Mouse (Mus musculus): ENCODE data around the gene Myo1d. TPM values are rescaled to one million over a fixed set of nuclear protein-coding genes. Genes with fewer than 3 reads are reported as not detected.

Myo1d gene
- polyA plus RNA-seq, 1 experiment from 2014 or later, result 80.9 TPM

DNA sequence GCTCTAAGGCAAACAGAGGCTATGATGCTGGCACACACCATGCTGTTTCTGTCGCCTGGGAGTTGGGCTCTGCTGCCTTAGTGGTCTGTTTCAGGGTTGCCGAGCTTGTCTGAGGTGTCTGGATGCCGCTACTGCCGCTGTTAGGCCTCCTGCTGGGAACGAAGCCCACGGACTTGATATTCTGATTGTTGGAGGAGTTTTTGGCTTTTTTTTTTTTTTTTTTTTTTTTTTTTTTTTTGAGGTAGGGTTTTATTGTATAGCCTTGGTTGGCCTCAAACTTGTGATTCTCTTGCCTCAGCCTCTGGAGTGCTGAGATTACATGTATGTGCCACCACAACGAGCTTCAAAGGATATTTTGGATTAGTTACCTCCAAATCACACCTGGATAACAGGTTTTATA lies 106.8 kb downstream of the Myo1d start:
- Histone ChIP-seq H3K27ac (ENCODE audit: low read length) (no peak overlapping the region), H3K9me3 (ENCODE audit: control insufficient read depth, low read length) (no peaks in the 10 kb centered on the region), H3K4me1 (ENCODE audit: control insufficient read depth, insufficient read depth, low read length) (no peaks in the 10 kb centered on the region), H3K27me3 (replicated peaks; ENCODE audit: control insufficient read depth, insufficient read depth, low read length) (no peaks in the 10 kb centered on the region), H3K9ac (ENCODE audit: low read depth, low read length) (no peak overlapping the region), H3K4me2 (ENCODE audit: low read depth, low read length) (no peak overlapping the region), H3K36me3 (ENCODE audit: control insufficient read depth, insufficient read depth, low read length) (peaks cover 5% of the 10 kb centered on the region; the same call in 1 of the 2 replicates), H3K4me3 (ENCODE audit: low read length) (no peak overlapping the region)
- 58% methylated on average over 7 of the region's 7 CpGs for WGBS
- ATAC-seq, result no peak

DNA sequence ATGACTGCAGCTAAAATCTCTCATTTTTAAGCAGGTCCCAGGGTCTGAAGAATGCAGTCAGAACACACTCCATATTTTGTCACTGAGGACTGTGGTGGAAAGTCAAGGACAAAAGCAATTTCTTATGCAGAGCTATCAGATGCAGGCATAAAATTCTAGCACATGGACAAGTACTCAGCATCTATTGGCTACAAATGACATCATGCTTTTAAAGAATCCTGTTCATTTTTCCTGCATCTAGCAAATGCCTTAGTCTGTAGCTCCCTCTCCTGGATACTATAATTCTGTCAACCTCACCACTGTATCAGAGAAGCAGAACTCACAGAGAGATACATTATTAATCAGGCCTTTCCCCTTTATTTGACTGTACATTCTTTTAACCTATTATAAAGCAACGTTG lies 109.4 kb downstream of the Myo1d start:
- peak; percentile 28; the same call in 1 of the 2 replicates for ATAC-seq
- Histone ChIP-seq H3K36me3 (ENCODE audit: control insufficient read depth, insufficient read depth, low read length) (peaks cover 5% of the 10 kb centered on the region; the same call in 1 of the 2 replicates), H3K27ac (ENCODE audit: low read length) (no peak overlapping the region), H3K4me2 (ENCODE audit: low read depth, low read length) (no peak overlapping the region), H3K9me3 (ENCODE audit: control insufficient read depth, low read length) (no peaks in the 10 kb centered on the region), H3K9ac (ENCODE audit: low read depth, low read length) (no peak overlapping the region), H3K4me3 (ENCODE audit: low read length) (no peak overlapping the region), H3K4me1 (ENCODE audit: control insufficient read depth, insufficient read depth, low read length) (no peaks in the 10 kb centered on the region), H3K27me3 (replicated peaks; ENCODE audit: control insufficient read depth, insufficient read depth, low read length) (no peaks in the 10 kb centered on the region)
- WGBS, result 23% methylated on average over 1 of the region's 1 CpGs

GRCm38 (mm10) chr11:80669934-80670333 lies 109.9 kb downstream of the Myo1d start:
- no peak overlapping the region for H3K4me2 ChIP-seq (ENCODE audit: low read depth, low read length)
- no peaks in the 10 kb centered on the region for H3K4me1 ChIP-seq (ENCODE audit: control insufficient read depth, insufficient read depth, low read length)
- no peaks in the 10 kb centered on the region for H3K27me3 ChIP-seq (replicated peaks; ENCODE audit: control insufficient read depth, insufficient read depth, low read length)
- H3K36me3 ChIP-seq (ENCODE audit: control insufficient read depth, insufficient read depth, low read length), result peaks cover 5% of the 10 kb centered on the region; the same call in 1 of the 2 replicates
- no peak overlapping the region for H3K9ac ChIP-seq (ENCODE audit: low read depth, low read length)
- ATAC-seq, result no peak
- H3K27ac ChIP-seq (ENCODE audit: low read length), result no peak overlapping the region
- WGBS, result 70% methylated on average over 4 of the region's 4 CpGs
- H3K4me3 ChIP-seq (ENCODE audit: low read length), result no peak overlapping the region
- no peaks in the 10 kb centered on the region for H3K9me3 ChIP-seq (ENCODE audit: control insufficient read depth, low read length)

- no peak overlapping the region for H3K4me3 ChIP-seq (ENCODE audit: low read length)
- no peaks in the 10 kb centered on the region for H3K27me3 ChIP-seq (replicated peaks; ENCODE audit: control insufficient read depth, insufficient read depth, low read length)
- no peak overlapping the region for H3K9ac ChIP-seq (ENCODE audit: low read depth, low read length)
- H3K9me3 ChIP-seq (ENCODE audit: control insufficient read depth, low read length), result no peaks in the 10 kb centered on the region
- no peak overlapping the region for H3K4me2 ChIP-seq (ENCODE audit: low read depth, low read length)
- H3K4me1 ChIP-seq (ENCODE audit: control insufficient read depth, insufficient read depth, low read length), result no peaks in the 10 kb centered on the region
- H3K36me3 ChIP-seq (ENCODE audit: control insufficient read depth, insufficient read depth, low read length), result no peaks in the 10 kb centered on the region
- no peak overlapping the region for H3K27ac ChIP-seq (ENCODE audit: low read length)
- WGBS, result 88% methylated on average over 8 of the region's 8 CpGs
- no peak for ATAC-seq
Measured at GRCm38 (mm10) chr11:80666211-80666610, 113.6 kb downstream of the Myo1d start.

- Histone ChIP-seq H3K9me3 (ENCODE audit: control insufficient read depth, low read length) (no peaks in the 10 kb centered on the region), H3K4me1 (ENCODE audit: control insufficient read depth, insufficient read depth, low read length) (no peaks in the 10 kb centered on the region), H3K4me2 (ENCODE audit: low read depth, low read length) (no peak overlapping the region), H3K27ac (ENCODE audit: low read length) (no peak overlapping the region), H3K27me3 (replicated peaks; ENCODE audit: control insufficient read depth, insufficient read depth, low read length) (no peaks in the 10 kb centered on the region), H3K4me3 (ENCODE audit: low read length) (no peak overlapping the region), H3K36me3 (ENCODE audit: control insufficient read depth, insufficient read depth, low read length) (no peaks in the 10 kb centered on the region), H3K9ac (ENCODE audit: low read depth, low read length) (no peak overlapping the region)
- no peak for ATAC-seq
- 84% methylated on average over 3 of the region's 3 CpGs for WGBS
Measured at GRCm38 (mm10) chr11:80664261-80664660, 115.6 kb downstream of the Myo1d start.

GRCm38 (mm10) chr11:80645111-80645510 lies 134.7 kb downstream of the Myo1d start:
- Histone ChIP-seq H3K4me2 (ENCODE audit: low read depth, low read length) (no peak overlapping the region), H3K27ac (ENCODE audit: low read length) (no peak overlapping the region), H3K9me3 (ENCODE audit: control insufficient read depth, low read length) (no peaks in the 10 kb centered on the region), H3K27me3 (replicated peaks; ENCODE audit: control insufficient read depth, insufficient read depth, low read length) (no peaks in the 10 kb centered on the region), H3K4me1 (ENCODE audit: control insufficient read depth, insufficient read depth, low read length) (no peaks in the 10 kb centered on the region), H3K36me3 (ENCODE audit: control insufficient read depth, insufficient read depth, low read length) (no peaks in the 10 kb centered on the region), H3K4me3 (ENCODE audit: low read length) (no peak overlapping the region), H3K9ac (ENCODE audit: low read depth, low read length) (no peak overlapping the region)
- 80% methylated on average over 5 of the region's 5 CpGs for WGBS
- no peak for ATAC-seq

DNA sequence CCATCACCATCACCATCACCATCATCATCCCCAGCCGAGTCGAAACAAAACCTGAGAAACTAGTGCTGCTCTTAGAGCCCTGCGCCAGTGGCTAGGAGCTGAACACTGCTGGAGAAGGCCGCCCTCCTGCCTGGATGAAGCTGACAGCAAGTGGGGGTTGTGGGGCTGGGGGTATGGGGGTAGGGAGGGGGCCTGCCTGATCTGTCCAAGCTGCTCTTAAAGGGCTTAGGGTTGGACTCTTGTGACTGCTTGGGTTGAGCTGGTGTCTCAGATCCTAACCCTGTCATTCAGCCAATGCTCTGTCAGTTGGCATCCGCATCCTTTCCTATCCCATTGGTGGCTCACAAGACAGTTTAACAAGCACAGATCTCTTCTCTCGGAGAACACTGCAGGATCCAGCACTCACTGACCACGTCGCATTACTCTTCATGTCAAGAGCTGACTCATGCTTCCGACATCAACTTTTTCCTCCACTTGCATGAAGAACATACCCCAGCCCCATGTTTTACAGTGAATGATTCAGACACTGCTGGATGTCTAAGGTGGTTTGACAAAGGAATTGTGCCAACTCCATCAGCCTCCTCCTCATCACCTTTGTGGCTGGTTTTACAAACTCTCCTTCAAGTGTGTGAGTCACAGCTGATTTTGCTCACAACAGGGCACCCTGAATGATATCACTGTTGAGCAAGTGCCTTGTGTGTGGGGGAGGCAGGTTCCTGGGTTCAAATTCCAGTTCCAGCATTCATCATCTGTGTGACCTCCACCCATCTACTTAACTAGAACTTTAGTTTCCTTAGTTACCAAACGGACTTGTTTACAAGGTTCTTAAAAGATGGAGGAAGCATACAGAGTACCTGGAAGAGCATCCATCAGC lies 150.6 kb downstream of the Myo1d start:
- H3K4me3 ChIP-seq (ENCODE audit: low read length), result no peak overlapping the region
- H3K9ac ChIP-seq (ENCODE audit: low read depth, low read length), result no peak overlapping the region
- no peaks in the 10 kb centered on the region for H3K27me3 ChIP-seq (replicated peaks; ENCODE audit: control insufficient read depth, insufficient read depth, low read length)
- H3K27ac ChIP-seq (ENCODE audit: low read length), result no peak overlapping the region
- no peaks in the 10 kb centered on the region for H3K9me3 ChIP-seq (ENCODE audit: control insufficient read depth, low read length)
- H3K4me2 ChIP-seq (ENCODE audit: low read depth, low read length), result no peak overlapping the region
- no peaks in the 10 kb centered on the region for H3K4me1 ChIP-seq (ENCODE audit: control insufficient read depth, insufficient read depth, low read length)
- peak; percentile 38; the same call in 1 of the 2 replicates for ATAC-seq
- H3K36me3 ChIP-seq (ENCODE audit: control insufficient read depth, insufficient read depth, low read length), result no peaks in the 10 kb centered on the region
- 86% methylated on average over 10 of the region's 10 CpGs for WGBS

DNA sequence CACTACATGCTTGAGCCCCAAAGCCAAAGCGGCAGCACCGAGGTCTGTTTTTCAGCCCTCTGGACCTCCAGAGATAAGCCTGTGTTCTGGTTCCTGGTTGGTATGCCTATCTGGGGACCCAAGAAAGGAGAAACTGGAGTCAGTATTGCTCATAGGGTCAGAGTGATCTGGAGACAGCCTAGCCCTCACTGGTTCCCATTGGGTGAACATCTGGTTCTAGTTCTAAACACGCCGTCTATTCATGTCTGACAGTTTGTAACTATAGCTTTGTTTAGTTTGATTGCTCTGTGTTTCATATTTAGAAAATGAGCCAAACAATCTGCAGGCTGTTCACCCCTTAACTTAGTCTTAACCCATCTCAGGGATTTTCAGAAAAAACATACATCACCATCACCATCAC lies 151.2 kb downstream of the Myo1d start:
- Histone ChIP-seq H3K4me3 (ENCODE audit: low read length) (no peak overlapping the region), H3K4me1 (ENCODE audit: control insufficient read depth, insufficient read depth, low read length) (no peaks in the 10 kb centered on the region), H3K9ac (ENCODE audit: low read depth, low read length) (no peak overlapping the region), H3K4me2 (ENCODE audit: low read depth, low read length) (no peak overlapping the region), H3K9me3 (ENCODE audit: control insufficient read depth, low read length) (no peaks in the 10 kb centered on the region), H3K36me3 (ENCODE audit: control insufficient read depth, insufficient read depth, low read length) (no peaks in the 10 kb centered on the region), H3K27ac (ENCODE audit: low read length) (no peak overlapping the region), H3K27me3 (replicated peaks; ENCODE audit: control insufficient read depth, insufficient read depth, low read length) (no peaks in the 10 kb centered on the region)
- ATAC-seq, result no peak
- WGBS, result 87% methylated on average over 4 of the region's 4 CpGs

- no peak overlapping the region for H3K27ac ChIP-seq (ENCODE audit: low read length)
- ATAC-seq, result no peak
- no peak overlapping the region for H3K4me2 ChIP-seq (ENCODE audit: low read depth, low read length)
- H3K9ac ChIP-seq (ENCODE audit: low read depth, low read length), result no peak overlapping the region
- no peaks in the 10 kb centered on the region for H3K36me3 ChIP-seq (ENCODE audit: control insufficient read depth, insufficient read depth, low read length)
- H3K9me3 ChIP-seq (ENCODE audit: control insufficient read depth, low read length), result no peaks in the 10 kb centered on the region
- H3K4me1 ChIP-seq (ENCODE audit: control insufficient read depth, insufficient read depth, low read length), result no peaks in the 10 kb centered on the region
- no peaks in the 10 kb centered on the region for H3K27me3 ChIP-seq (replicated peaks; ENCODE audit: control insufficient read depth, insufficient read depth, low read length)
- 53% methylated on average over 7 of the region's 7 CpGs for WGBS
- no peak overlapping the region for H3K4me3 ChIP-seq (ENCODE audit: low read length)
Measured at GRCm38 (mm10) chr11:80623038-80623380, 156.8 kb downstream of the Myo1d start.

All from intestine, embryonic 16.5 days (tissue).